Mouse (Mus musculus) B cell, adult 2 months (primary cell): ENCODE measurements around the gene Hmcn2.
A peak's percentile ranks its signal among the peaks of the same experiment; 100 is the strongest.

Experiments used
- DNase-seq, 2 experiments: peaks; one replicate each; pipeline ENCODE4 v3.0.0; 2022

Gene Hmcn2

DNA sequence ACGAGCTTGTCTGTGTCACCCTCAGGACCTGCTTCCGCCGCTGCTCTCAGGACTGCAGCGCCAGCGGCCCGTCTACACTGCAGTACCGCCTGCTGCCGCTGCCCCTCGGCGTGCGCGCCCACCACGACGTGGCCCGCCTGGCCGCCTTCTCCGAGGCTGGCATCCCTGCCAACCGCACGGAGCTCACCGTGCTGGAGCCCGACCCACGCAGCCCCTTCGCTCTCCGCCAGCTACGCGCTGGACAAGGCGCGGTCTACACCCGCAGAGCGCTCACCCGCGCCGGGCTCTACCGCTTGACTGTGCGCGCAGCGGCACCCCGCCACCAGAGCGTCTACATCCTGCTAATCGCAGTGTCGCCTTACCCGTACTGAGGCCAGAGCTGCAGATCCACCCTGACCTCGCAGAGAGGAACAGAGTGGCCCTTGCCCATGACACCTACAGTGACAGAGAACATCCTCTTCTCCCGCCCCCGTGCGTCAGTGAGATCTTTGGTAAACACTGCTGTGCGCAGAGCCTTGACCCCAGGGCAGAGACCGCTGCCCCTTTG, 145.9 kb downstream of the Hmcn2 start:
- DNase-seq, result peak; percentile 74 to 77

- DNase-seq, result no peak
Observed at GRCm38 (mm10) chr2:31460920-31461319, 146.7 kb downstream of the Hmcn2 start.

DNA sequence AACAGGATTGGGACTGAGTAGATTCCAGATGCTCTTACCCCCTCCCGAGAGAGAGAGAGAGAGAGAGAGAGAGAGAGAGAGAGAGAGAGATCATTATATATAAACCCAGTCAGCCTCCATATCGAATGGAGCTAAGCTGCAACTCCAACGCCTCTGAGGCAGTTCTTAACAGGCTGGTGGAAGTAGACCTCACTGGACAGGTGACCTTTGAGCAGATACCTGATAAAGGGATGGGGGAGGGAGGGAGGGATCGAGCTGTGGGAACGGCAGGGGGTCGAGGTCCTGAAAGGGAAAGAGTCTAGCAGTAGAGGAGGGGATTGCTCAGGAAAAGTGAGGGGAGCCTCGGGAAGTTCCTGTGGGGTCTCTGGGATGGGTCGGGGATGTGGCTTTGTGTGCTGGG, 147.8 kb downstream of the Hmcn2 start:
- no peak for DNase-seq

DNA sequence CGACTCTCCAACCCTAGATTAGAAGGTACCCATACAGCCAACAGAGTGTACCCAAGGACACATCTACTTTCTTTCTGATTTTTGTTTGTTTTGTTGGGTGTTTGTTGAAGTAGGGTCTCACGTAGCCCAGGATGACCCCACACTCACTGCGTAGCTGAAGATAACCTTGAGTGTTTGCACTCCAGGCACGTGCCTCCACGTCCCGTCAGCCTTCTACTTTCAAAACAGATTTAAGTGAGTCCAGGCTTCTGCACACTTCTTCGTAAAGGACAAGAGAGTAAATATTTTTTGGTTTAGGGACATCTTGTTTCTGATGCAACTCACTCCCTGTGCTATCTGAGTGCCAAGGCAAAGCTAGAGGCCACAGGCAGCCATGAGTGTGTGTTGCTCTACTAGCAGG, 149.0 kb downstream of the Hmcn2 start:
- DNase-seq, result no peak

DNA sequence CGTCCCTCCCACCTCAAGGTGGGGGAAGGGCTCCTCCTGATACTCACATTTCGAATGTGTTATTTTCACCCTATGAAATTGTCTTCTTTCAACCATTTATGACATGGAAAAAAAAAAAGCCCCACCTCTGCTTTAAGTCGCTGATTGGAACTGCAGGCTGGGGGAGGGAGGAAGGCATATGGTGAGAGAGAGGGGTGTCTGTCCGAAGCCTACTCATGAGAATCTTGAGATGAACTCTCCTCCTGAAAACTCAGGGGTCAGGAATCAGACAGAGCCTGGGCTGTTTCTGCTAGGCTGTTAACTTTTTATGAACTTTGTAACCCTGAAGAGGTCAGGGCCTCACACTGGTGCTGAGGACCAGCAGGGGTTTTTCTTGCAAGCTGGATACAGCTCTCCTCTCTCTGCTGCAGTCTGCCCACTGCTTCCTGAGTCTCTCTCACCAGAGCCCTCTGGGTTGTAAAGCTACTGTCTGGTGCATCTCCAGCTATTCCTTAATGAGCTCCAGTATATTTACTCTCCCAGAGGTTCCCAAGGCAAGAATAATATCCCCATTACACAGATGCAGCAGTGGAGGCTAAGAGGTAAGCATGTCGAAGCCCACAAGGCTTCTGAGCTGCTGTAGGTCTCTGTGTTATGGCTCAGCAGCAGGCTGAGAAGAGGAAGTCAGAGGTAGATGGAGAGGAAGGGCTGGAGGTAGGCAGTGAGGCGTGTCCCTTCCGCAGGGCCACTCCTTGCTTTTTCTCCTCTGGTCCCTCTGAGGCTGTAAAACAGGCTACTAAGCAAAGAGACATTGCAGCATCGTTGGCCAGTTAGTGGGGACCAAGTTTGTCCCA, 149.7 kb downstream of the Hmcn2 start:
- peak; percentile 31 to 37 for DNase-seq

DNA sequence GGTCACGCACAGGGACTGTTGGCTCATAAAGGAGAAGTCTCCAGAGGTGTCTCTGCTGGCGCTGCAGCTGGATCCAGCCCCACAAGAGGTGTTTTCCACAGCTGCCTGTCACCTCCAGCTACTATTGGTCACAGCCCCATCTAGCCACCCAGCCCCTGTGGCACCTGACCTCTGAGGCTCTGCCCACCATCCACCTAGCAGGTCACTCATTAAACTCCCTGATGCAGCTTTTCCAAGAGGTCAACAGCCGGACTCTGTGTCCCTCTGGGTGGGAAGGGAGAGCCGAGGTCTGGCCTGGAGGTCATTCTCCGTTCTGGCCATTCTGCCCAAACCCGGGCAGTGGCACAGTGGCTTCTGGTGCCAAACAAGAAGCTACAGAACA, 150.3 kb downstream of the Hmcn2 start:
- no peak for DNase-seq

- DNase-seq, result no peak
Observed at GRCm38 (mm10) chr2:31467457-31467856, 153.2 kb downstream of the Hmcn2 start.

DNA sequence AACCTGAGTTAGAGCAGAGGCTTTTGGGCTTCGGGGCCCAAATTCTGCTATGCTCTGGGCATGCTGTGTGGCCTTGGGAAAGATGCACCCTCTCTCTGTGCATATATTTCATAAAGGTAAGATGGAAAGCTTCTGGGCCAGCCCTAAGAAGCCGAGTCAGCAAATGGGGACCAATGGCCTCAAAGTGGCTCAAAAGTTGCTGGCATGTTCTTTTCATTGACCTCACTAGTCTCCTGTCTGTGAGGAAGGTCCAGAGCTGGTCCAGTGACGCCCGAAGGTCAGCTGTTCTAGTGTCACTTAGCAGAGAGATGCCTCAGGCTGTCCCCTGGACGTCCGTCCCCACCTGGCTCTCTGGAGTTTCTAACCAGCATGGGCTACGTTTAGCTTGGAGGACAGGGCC, 154.6 kb downstream of the Hmcn2 start:
- DNase-seq, result no peak

GRCm38 (mm10) chr2:31469480-31469879, 155.3 kb downstream of the Hmcn2 start:
- DNase-seq, result no peak

DNA sequence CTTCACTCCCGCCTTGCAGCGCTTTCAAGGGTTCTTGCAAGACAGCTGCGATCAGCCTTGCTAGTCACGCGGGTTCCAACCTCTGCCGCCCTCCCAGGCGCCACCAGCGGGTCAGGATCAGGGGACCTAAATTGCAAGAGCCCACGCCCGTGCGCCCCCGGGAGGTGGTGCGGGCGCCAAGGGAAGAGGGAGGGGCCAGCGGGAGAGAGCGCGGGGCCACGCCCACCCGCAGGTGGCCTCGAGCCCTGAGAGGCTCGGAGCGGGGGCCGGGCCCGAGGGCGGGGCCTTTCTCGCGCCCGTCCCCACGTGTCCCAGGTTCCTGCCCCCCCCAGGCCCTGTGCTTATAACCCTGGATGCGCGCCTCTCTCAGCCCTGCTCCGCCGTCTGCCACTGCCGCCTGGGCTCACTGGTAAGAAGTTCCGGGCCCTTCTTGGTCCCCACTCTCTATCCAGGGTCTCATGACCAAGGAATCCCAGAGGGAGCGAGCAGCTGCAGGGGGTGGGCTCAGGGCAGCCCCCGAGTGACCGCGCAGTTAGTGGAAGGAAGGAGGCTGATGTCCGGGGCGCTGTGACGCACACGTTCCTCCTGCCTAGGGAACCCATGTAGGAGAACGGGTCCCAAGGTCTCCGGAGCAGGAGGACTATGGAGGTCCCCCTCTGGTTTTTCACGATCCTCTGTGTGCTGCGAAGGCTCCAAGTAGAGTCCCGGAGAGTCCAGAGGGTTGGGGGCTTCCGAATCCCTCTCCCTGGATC, 155.9 kb downstream of the Hmcn2 start, which contains the start of gene Ass1:
Gene Ass1 (plus strand): TSS at position 277 of the 752 bp plus-strand sequence.
- DNase-seq, result peak; percentile 86 to 89

DNA sequence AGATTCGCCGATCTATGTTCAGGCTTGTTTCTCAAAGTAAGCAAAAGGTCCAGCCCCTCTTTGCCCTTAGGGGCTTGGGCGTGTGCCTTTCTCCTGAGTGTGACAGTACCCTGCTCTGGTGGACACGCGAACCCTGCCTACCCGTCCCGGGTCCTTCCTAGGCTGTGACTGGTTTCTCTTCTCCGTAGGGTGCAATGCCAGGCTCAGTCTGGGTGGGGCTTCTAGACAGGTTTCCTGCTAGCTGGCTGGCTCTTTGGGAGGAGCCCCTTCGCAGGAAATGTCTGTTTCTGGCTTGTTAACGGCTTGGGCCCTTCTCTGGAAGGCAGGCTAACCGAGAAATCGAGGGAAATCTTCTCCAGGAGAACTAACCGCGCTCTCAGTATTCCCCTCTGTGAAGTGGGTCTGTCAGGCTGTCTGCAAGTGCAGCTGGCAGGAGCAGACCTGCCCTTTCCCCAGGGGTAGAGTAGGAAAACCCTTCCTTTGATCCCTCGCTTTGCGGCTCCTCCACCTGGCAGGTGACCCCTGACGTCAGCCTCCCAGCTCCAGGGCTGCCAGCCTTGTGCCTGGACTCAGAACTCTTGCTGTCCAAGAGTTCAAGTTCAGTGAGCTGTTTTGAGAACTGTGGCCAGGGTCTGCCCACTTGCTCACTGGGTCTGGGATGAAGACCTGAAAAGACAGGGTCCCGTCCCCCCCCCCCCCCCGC, 156.6 kb downstream of the Hmcn2 start:
- peak; percentile 42 to 43 for DNase-seq

GRCm38 (mm10) chr2:31471611-31472010, 157.4 kb downstream of the Hmcn2 start:
- no peak for DNase-seq

DNA sequence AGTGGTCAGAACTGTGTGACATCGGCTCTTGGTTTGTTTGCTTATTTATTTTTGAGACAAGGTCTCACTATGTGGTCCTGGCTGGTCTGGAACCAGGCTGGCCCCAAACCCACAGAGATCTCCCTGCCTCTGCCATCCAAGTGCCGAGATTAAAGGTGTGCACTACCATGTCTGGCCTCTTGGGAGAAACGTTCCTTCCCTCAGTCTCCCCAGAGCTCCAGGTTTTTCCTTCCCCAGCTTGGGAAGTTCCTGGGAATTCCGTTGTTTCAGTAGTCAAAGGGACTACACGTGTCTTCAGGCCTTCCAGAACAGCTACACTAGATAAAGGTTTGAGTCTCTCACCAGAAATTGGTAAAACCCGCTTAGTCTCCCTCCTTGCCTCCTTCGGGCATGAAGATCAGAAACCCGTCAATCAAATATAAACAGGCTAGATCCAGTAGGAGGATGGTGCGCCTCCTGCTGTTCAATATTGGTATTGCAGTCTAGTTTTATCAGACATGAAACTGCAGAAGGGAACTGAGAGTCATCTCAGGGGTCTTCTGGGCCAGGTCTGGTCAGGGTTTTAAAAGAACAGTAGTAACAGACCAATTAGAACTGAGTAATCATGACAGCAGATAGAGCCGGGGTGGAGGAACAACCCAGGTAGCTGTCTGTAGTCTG, 158.3 kb downstream of the Hmcn2 start:
- DNase-seq, result peak; percentile 90 to 93

DNA sequence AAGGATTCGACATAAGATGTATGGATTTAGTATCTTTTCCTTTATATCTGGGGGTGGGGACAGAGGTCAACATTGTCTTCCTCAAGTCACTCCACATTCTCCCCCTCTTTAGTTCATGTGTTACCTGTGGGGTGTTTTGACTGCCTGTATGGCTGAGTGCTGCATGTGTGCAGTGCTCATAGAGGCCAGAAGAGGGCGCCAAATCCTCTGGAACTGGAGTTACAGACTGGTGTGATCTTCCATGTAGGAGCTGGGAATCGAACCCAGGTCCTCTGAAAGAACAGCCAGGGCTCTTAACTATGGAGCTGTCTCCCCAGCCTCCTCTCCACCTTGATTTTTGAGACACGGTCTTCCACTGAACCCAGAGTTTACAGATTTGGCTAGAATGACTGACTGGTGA, 159.7 kb downstream of the Hmcn2 start:
- DNase-seq, result peak; percentile 65 to 68

- no peak for DNase-seq
Observed at GRCm38 (mm10) chr2:31474686-31475085, 160.5 kb downstream of the Hmcn2 start.

- no peak for DNase-seq
Observed at GRCm38 (mm10) chr2:31476107-31476820, 162.0 kb downstream of the Hmcn2 start.

DNA sequence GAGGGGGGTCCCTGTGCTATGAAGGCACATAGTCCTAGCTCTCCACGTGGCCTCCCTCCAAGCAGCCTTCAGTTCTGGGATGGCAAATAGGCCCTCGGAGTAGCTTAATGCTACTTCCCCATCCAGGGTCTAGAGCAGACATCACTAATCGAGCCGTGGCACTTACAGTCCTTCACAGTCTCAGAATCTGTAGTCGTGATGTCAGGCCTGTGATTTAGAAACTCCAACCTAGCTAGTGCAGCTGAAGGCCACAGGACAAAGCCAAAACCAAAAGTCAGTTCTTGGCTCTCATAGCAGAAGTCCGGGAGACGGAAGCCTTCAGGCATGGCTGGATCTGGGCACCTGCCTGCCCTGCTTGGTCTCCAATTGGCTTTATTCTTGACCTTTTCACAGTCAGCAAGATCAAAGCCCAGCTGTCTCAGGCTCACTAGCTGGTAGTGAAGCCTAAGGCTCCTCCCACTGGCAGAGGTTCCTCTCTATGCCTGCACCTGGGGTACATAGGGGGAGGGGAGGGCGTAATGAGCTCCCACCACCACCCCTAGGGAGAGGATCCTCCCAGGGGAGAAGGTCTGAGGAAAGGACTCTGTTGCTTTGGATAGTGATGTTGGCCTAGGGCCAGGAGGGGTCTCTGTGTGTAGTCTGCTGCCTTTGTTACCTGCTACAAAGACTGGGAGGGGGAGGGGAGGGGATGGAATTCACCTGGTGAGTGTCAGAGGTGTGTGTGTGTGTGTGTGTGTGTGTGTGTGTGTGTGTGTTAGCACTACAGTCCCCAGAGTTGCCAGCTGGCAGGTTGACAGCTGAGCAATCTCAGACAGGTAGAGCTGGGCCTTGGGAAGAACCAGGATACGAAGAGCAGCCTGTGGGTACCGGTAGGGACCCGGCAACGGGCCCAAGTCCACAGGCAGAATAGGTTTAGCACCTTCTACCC, 163.3 kb downstream of the Hmcn2 start:
- no peak for DNase-seq

- DNase-seq, result peak; percentile 85 to 87
Observed at GRCm38 (mm10) chr2:31482914-31483575, 168.8 kb downstream of the Hmcn2 start.

GRCm38 (mm10) chr2:31484187-31484586, 170.0 kb downstream of the Hmcn2 start:
- peak; percentile 69 for DNase-seq

GRCm38 (mm10) chr2:31489166-31489565, 175.0 kb downstream of the Hmcn2 start:
- DNase-seq, result no peak
